Mouse (Mus musculus) midbrain, embryonic 16.5 days (tissue): Measurements from ENCODE around the gene Chit1. TPM values are rescaled to one million over a fixed set of nuclear protein-coding genes. Genes with fewer than 3 reads are reported as not detected.
A peak's percentile ranks its signal among the peaks of the same experiment; 100 is the strongest.

ENCODE experiments used
- ATAC-seq: fragments of 200-750 bp; cut with Nextera tagmentation; 2 replicates; pipeline ENCODE4 v1.8.0; 2017; ENCODE audit warnings: moderate TSS enrichment
- H3K27ac ChIP-seq: fragments of 300-500 bp; sonication (generic); 2 replicates; pipeline ENCODE4 v1.5.1; 2014; ENCODE audit warnings: mild to moderate bottlenecking, low read length, mixed read lengths
- H3K27me3 ChIP-seq: fragments of 300-500 bp; sonication (generic); 2 replicates; pipeline ENCODE4 v1.6.1; 2014; ENCODE audit warnings: low read depth, low read length, mixed read lengths; ENCODE audit not compliant: control insufficient read depth, insufficient read depth
- H3K36me3 ChIP-seq: fragments of 300-500 bp; sonication (generic); 2 replicates; pipeline ENCODE4 v1.6.1; 2014; ENCODE audit warnings: mild to moderate bottlenecking, low read length, moderate library complexity, mixed read lengths; ENCODE audit not compliant: control insufficient read depth, insufficient read depth
- H3K4me1 ChIP-seq: fragments of 300-500 bp; sonication (generic); 2 replicates; pipeline ENCODE4 v1.6.1; 2014; ENCODE audit warnings: mild to moderate bottlenecking, low read length, mixed read lengths; ENCODE audit not compliant: control insufficient read depth, insufficient read depth
- H3K4me2 ChIP-seq: fragments of 300-500 bp; sonication (generic); 2 replicates; pipeline ENCODE4 v1.6.1; 2014; ENCODE audit warnings: mild to moderate bottlenecking, low read length, mixed read lengths
- H3K4me3 ChIP-seq: fragments of 300-500 bp; sonication (generic); 2 replicates; pipeline ENCODE4 v1.5.1; 2014; ENCODE audit warnings: low read depth, mild to moderate bottlenecking, low read length, moderate library complexity, mixed read lengths
- H3K9ac ChIP-seq: fragments of 300-500 bp; sonication (generic); 2 replicates; pipeline ENCODE4 v1.6.1; 2014; ENCODE audit warnings: low read depth, low read length, mixed read lengths
- H3K9me3 ChIP-seq: fragments of 300-500 bp; sonication (generic); replicated peaks from 2 replicates; pipeline ENCODE4 v1.6.1; 2014; ENCODE audit warnings: mild to moderate bottlenecking, low read length, mixed read lengths; ENCODE audit not compliant: control insufficient read depth, poor library complexity, severe bottlenecking
- WGBS: fragments of 180-500 bp; shearing (Covaris S2); extraction: QIAGEN DNeasy Blood & Tissue Kit; methylation state at CpG from one replicate; pipeline ENCODE4 v1.1.7; 2014; 5-methylcytosine and 5-hydroxymethylcytosine counted together
- polyA plus RNA-seq: library from polyadenylated mRNA; unstranded; fragments of >200 nt; fragmentation: Nextera tagmentation; extraction: Ambion mirVana; gene quantifications from 2 replicates; pipeline ENCODE4 v1.2.1, GENCODE M21; 2015

The Chit1 gene
- polyA plus RNA-seq, 1 experiment from 2014 or later: 0.21 TPM

DNA sequence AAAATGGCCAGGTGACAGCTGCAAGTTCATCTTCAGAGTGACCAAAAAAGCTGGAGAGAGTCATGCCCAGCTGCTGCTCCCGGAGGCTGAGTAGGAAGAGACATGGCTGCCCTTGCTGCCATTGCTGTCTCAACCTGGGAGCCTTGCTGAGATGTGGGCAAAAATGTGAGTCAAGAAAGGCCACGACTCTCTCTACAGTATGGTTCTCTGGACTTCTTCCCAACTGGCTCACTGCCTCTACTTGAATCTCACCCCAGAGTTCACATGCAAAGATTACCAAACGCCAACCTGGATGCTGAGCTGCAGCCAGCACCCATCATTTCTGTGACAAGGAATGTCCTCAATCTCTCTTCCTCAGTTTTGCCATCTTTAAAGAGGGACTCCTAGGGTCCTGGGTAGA, 26.9 kb upstream of the Chit1 start:
- no peak for ATAC-seq
- Histone ChIP-seq H3K4me1 (peaks cover 14% of the 10 kb centered on the region; the same call in 1 of the 2 replicates), H3K9me3 (no peaks in the 10 kb centered on the region), H3K36me3 (no peaks in the 10 kb centered on the region), H3K4me2 (no peak overlapping the region), H3K27me3 (no peaks in the 10 kb centered on the region; the same call in 1 of the 2 replicates), H3K4me3 (no peak overlapping the region), H3K27ac (no peak overlapping the region), H3K9ac (no peak overlapping the region)
- WGBS: 82% methylated on average over 3 of the region's 3 CpGs

DNA sequence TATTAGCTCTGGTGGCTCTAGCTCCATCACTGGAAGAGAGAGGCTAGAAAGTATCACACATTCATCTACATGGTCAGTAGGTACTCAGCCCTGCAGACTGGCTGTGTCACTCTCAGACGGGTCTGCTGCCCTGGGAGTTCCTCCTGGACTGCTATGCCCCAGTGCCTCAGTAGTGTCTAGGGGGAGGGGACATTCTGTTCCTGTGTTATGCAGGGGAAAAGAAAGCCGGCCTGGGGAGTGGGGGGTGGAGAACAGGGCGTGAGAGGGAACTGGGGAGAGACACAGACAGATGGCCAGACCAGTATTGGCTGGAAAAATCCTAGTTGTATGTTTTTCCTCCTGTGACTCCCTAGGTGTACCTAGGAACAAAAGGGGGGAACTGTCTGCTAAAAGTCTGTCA, 25.0 kb upstream of the Chit1 start:
- ATAC-seq: no peak
- Histone ChIP-seq H3K4me1 (peaks cover 6% of the 10 kb centered on the region; the same call in 1 of the 2 replicates), H3K9ac (no peak overlapping the region), H3K27me3 (no peaks in the 10 kb centered on the region; the same call in 1 of the 2 replicates), H3K4me3 (no peak overlapping the region), H3K4me2 (no peak overlapping the region), H3K9me3 (no peaks in the 10 kb centered on the region), H3K27ac (no peak overlapping the region), H3K36me3 (no peaks in the 10 kb centered on the region)
- WGBS: 20% methylated on average over 3 of the region's 3 CpGs

DNA sequence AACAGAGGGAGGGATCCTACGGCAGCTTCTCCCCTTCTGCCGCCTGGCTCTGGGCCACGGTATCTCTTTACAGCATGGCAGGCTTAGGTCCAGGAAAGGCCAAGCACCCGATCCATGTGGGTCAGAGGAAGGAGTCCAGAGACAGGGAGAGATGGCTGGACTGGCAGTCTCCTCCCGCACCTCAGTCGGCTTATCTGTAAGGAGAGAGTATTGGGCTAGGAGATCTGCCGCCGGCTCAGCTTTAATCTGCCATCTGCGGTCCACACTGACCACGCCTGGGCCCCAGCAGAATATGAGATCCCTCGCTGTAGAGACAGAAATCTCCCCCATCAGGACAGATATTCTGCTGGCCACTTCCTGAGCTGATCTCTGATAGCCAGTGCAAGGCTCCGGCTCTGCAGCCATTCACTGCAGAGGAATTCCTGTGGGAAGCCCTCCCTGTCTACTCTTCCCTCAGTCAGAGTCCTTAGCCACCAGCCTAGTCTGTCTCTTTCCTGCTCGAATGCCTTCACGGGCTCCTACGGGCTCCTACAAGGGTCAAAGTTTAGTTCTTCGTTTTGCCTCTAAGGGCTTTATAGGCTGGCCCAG, 24.1 kb upstream of the Chit1 start:
- ATAC-seq: no peak
- Histone ChIP-seq H3K4me2 (no peak overlapping the region), H3K9ac (peak overlapping the region; percentile 4; the same call in 1 of the 2 replicates), H3K4me1 (peaks cover 6% of the 10 kb centered on the region; the same call in 1 of the 2 replicates), H3K4me3 (no peak overlapping the region), H3K27ac (no peak overlapping the region), H3K9me3 (no peaks in the 10 kb centered on the region), H3K36me3 (no peaks in the 10 kb centered on the region), H3K27me3 (no peaks in the 10 kb centered on the region; the same call in 1 of the 2 replicates)
- 36% methylated on average over 16 of the region's 16 CpGs for WGBS

DNA sequence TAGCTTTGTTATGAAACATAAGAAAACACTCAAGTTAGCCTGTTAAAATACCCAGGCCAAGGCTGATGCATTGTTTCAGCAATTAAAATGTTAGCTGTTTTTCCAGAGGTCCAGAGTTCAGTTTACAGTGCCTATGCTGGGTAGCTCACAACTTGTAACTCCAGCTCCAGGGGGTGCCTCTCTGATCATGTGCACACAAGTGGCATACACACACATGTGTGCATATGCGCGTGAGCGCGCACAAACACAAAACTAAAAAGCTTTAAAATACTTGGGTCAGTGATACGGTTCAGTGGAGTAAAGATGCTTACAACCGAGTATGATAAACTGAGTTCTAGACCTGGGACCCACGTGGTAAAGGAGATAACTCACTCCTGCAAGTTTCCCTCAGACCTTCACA, 22.0 kb upstream of the Chit1 start:
- no peak for ATAC-seq
- Histone ChIP-seq H3K9me3 (no peaks in the 10 kb centered on the region), H3K27ac (no peak overlapping the region), H3K9ac (no peak overlapping the region), H3K4me2 (no peak overlapping the region), H3K4me3 (no peak overlapping the region), H3K4me1 (peaks cover 13% of the 10 kb centered on the region), H3K27me3 (no peaks in the 10 kb centered on the region; the same call in 1 of the 2 replicates), H3K36me3 (no peaks in the 10 kb centered on the region)
- 92% methylated on average over 7 of the region's 7 CpGs for WGBS

DNA sequence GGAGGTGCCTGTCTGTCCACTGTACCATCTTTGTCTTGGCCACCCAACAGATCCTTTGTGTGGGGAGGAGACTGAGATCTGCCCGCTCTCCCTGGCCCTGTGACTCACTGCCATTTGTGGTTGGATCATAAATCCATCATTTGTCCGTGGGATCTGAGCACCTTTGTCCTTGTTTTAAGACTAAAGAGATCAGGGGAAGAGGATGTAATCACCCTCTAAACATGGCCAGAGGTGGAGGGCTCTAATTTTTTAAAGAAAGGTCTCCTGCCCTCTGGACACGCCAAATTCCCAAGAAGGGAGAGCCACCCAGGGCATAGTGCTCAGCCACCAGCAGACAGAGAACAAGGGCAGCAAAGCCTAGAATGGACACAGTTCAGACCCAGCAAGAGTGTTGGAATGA, 19.2 kb upstream of the Chit1 start:
- no peaks in the 10 kb centered on the region for H3K9me3 ChIP-seq
- no peak overlapping the region for H3K9ac ChIP-seq
- no peak for ATAC-seq
- no peak overlapping the region for H3K4me3 ChIP-seq
- H3K4me1 ChIP-seq: peaks cover 12% of the 10 kb centered on the region
- H3K27me3 ChIP-seq: no peaks in the 10 kb centered on the region
- H3K4me2 ChIP-seq: no peak overlapping the region
- WGBS: 87% methylated on average over 3 of the region's 3 CpGs
- H3K27ac ChIP-seq: no peak overlapping the region
- no peaks in the 10 kb centered on the region for H3K36me3 ChIP-seq

DNA sequence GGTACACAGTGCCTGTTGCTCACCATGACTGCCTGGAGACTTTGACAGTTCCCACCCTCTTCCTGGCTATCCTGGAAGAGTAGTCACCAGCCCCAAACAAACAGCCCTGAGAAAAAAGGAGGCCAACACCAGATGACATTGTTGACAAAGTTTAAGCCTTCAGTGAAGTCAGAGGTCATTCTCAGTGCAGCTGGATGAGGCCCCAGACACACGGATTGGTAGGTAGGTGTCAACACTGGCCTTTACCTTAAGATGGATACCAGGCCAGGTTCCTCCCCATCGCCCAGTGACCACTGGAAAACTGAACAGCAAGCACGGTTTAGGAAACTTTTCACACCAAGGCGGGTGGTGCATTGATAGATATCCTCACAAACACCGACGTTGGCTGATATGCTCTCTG, 18.7 kb upstream of the Chit1 start:
- Histone ChIP-seq H3K9ac (peak overlapping the region; percentile 69), H3K4me2 (peak overlapping the region; percentile 80), H3K27ac (peak overlapping the region; percentile 75; the same call in 1 of the 2 replicates), H3K4me3 (peak overlapping the region; percentile 45), H3K9me3 (no peaks in the 10 kb centered on the region), H3K36me3 (no peaks in the 10 kb centered on the region), H3K4me1 (peaks cover 12% of the 10 kb centered on the region), H3K27me3 (no peaks in the 10 kb centered on the region)
- WGBS: 32% methylated on average over 6 of the region's 6 CpGs
- ATAC-seq: no peak

DNA sequence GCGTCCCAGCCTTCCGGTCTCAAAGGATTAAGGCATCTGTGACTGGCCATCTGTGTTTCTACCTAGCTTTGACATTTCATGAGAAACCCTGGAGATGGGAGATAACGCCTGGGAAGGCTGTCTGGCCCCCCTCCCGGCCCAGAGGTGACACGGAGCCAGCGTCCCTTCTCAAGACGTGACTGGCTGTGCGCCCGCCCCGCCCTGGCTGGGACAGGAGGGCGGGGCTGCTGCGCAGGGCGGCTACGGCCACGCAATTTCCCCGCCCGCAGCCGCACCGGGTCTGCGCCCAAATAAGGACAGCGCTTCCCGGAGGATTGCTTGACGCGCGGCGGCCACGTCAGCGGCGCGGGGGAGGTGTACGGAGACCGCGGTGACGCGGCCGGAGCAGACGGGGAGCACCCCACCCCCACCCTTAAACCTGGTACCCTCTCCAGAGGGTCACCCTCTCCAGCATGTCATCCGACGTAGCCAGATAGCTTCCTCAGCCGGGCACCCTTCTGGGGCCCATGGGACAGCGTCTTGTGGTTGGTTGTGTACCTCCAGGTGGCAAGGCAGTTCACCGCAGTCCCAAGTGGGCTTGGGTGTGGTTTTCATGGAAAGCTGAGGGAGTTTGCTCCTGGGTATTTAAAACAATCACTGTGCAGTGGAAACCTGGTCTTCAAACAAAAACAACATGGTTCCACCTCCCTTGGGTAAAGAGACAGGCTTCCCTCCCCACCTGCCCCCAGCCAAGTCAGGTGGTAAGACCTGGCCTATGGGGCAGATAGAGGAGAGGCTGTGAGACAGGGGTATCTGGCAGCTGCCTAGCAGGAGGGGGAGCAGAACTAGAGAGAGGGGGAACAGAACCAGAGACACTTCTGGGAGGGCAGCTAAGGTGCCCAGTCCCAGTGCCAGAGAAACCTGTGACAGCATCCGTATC, 17.9 kb upstream of the Chit1 start:
- H3K27ac ChIP-seq: peak overlapping the region; percentile 75
- no peaks in the 10 kb centered on the region for H3K27me3 ChIP-seq
- H3K36me3 ChIP-seq: no peaks in the 10 kb centered on the region
- WGBS: 2% methylated on average over 43 of the region's 43 CpGs
- H3K4me3 ChIP-seq: peak overlapping the region; percentile 45
- peaks cover 12% of the 10 kb centered on the region for H3K4me1 ChIP-seq
- H3K9me3 ChIP-seq: no peaks in the 10 kb centered on the region
- H3K4me2 ChIP-seq: peak overlapping the region; percentile 80
- peak overlapping the region; percentile 69 for H3K9ac ChIP-seq
- ATAC-seq: peak; percentile 81

DNA sequence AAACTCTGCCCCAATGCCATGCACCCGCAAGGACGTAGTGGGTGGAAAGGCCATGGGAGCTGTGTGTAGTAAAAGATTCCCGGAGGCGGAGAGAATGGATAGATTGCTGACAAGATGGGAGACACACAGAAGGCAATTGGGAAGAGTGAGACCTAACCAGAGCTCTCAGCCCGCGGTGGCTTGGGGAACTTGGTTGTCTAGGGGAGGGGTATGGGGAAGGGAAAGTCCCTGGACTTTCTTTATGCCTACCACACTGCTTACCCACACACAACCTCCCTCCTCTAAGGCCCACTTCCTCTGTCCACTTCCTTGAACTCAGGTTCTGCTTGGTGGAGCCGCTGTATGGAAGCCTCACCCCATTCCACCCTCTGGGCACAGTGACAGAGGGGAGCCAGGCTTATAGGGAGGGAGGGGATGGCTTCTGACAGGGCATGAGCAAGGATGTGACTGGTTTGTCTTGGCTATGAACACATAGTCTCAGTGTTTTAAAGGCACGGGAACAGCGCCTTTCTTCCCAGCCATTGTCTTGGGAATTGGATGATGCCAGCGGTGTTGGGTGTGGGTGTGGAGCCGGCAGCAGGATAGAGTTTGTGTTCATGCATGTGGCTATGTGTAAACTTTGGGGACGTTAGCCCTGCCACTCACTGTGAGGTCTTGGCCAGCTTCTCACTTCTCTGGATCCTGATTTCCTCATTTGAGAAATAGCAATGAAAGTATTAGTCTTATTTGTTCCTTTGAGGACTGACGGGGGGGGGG, 17.1 kb upstream of the Chit1 start:
- Histone ChIP-seq H3K36me3 (no peaks in the 10 kb centered on the region), H3K9ac (peak overlapping the region; percentile 69; the same call in 1 of the 2 replicates), H3K4me3 (no peak overlapping the region), H3K4me1 (peaks cover 12% of the 10 kb centered on the region), H3K27ac (no peak overlapping the region), H3K4me2 (peak overlapping the region; percentile 80), H3K27me3 (no peaks in the 10 kb centered on the region), H3K9me3 (no peaks in the 10 kb centered on the region)
- 60% methylated on average over 12 of the region's 13 CpGs for WGBS
- no peak for ATAC-seq
